Mouse (Mus musculus) left cerebral cortex, adult 8-10 months (tissue): ENCODE results near the gene Rnf20. TPM values are rescaled to one million over a fixed set of nuclear protein-coding genes. Genes with fewer than 3 reads are reported as not detected.
"Not testable (repeated sequence)": the region's sequence is repeated elsewhere in the genome, so short reads cannot be mapped to it uniquely, and the experiment has no call there.

Source experiments
- DNase-seq, 2 experiments: peaks; one replicate each; pipeline ENCODE4 v3.0.0; 2022; ENCODE audit warnings: low spot score in 2 of 2
- total RNA-seq, 4 experiments: library from RNA; stranded (reverse); gene quantifications; 2 replicates each; pipeline ENCODE4 v1.2.4; 2022

Rnf20 gene
- 10 to 100 TPM; 63.9 to 70.8 (median 66.1) TPM for total RNA-seq

DNA sequence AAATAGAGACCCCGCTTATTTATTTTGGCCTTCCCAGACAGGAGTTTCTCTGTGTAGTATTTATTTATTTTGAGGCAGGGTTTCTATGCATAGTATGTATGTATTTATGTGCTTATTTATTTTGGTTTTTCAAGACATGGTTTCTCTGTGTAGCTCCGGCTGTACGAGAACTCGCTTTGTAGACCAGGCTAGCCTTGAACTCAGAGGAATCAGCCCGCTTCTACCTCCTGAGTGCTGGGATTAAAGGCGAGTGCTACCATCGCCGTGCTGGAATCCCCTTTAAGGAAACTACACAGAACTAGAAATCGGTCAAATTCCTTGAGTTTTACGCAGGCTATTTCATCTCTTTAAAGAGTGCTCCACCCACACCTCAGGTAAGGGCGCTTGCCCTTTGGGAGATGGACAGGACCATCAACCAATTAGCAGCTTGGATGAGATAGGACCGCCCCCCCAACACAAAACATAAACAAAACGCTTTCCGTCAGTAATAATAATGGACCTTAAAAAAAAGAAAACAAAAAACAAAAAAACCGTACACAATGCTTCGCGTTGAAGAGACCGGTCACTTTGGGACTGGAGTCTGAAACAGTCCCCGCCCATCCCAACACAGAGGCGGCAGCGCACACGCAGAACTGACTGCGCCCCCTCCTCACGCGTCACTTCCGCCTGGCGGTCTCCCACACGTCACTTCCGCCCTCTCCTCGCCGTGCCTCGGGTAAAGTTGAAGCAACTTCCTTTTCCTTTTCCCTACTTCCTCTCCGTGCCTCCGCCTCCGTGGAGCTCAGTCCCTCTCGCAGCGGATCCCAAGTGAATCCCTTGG, at the start of gene Rnf20:
Gene Rnf20 (plus strand): TSS at position 688 of the 820 bp plus-strand sequence.
- DNase-seq, result peak; percentile 90 to 95

DNA sequence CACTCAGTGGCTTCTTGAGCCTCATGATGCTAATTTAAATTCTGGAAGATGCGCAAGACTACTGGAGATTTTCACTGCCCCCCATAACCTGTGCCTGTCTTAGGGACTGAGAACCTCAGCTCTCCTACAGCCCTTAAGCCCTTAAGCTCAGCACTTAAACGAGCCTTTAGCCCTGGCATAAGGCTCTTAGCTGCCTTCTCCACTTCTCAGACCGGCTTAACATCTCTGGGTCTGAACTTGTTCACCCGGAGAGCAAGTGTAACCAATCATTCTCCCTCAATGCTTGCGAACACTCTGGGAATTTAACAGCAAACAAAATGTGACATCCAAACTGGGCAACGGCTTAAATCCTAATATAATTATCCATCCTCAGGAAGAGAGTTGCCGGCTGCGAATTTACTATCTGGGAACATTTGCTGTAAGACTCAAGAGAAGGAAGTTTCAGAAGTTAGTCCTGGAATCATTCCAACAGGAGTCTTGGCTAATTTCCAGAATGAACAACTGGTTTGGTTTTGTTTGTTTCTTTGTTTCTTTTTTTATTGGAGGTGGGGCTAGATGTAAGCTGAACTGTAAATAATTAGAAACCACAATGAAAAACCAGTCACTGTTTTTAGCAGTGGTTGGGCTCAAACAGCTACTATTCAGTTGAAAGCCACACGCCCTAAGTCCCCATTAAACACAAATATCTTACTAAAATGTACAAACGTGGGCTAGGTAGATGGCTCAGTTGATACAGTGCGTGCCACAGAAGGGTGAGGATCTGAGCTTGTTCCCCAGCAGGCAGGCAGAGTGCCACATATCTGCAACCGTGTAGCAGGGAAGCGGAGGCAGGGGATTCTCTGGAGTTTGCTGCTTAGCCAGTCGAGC, 47.6 kb upstream of the Rnf20 start:
- DNase-seq, result no peak

DNA sequence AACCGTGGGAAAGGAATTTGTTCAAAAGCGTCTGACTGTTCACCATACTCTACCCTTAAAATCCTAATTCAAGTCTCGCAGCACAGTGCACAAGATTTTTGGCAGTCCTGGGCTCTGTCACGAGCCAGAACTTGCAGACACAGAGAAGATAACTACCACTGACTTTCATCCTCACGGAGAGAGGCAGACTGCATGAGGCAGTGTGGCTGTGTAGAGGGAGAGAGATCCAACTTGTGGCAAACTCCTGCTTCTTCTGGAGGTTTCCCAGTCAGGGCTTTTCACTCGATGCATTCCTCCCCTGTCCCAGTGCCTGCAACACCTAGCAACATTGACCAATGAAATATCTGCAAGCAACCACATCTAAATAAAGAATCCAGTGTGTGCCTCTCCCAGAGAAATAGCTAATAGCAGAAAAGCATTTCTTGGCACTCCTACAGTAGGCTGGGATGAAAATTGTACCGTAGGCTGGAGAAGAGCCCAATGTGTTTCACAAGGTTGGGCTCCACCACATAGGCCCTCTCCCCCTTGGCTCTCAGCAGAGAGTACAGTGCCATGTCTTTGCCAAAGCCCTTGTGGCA, 46.2 kb upstream of the Rnf20 start:
- no peak for DNase-seq

DNA sequence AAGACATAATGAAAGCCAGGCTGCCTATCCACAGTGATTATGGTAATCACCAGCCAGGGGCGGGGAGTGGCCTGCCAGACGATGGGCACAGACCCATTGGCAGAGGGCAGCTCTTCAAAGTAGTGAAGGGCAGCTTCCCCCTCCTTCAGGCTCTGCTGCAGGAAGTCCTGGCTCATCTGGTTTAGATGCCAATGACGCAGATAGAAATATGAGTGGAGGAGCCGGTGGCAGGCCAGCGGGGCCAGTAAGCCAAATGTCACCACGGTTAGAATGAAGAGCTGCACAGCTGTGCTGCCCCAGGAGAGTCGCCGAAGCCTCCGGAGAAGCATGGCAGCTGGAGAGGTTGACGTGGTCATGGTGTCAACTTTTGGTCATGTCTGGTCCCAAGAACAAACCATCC, 45.0 kb upstream of the Rnf20 start:
- DNase-seq, result no peak

DNA sequence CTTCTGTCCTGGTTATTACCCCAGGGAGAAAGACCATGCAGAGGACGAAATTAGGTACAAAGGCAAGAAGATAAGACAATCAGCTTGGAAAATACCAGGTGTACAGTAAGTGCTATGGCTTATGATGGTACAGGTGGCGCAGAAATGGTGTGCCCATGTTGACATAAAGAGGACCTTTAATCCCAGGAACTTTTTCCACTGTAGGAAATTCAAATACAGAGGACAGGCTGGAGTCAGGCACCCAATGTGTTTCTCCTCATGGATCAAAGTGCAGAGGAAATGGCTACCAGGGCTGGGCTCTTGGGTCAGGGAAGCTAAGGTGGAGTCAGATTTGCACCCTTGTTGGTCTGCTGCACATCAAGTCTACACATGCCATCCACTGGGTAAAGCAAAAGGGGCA, 41.7 kb upstream of the Rnf20 start:
- no peak for DNase-seq

DNA sequence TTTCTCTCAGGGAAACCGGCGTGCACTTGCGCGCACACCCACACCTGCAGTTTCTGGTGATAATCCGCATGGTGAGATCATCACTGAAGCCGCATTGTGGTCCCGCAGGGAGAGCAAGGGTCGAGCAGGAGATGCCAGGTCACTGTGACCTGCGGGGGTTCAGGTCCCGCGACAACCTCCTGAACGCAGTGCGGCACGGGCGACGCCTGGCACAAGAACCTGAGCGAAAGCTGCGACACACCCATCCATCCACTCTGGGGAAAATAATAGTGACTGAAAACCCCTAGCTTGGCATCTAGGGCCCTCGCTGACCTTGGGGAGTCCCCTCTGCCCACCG, 35.0 kb upstream of the Rnf20 start:
- peak in 1 of 2 experiments; percentile 34 for DNase-seq

DNA sequence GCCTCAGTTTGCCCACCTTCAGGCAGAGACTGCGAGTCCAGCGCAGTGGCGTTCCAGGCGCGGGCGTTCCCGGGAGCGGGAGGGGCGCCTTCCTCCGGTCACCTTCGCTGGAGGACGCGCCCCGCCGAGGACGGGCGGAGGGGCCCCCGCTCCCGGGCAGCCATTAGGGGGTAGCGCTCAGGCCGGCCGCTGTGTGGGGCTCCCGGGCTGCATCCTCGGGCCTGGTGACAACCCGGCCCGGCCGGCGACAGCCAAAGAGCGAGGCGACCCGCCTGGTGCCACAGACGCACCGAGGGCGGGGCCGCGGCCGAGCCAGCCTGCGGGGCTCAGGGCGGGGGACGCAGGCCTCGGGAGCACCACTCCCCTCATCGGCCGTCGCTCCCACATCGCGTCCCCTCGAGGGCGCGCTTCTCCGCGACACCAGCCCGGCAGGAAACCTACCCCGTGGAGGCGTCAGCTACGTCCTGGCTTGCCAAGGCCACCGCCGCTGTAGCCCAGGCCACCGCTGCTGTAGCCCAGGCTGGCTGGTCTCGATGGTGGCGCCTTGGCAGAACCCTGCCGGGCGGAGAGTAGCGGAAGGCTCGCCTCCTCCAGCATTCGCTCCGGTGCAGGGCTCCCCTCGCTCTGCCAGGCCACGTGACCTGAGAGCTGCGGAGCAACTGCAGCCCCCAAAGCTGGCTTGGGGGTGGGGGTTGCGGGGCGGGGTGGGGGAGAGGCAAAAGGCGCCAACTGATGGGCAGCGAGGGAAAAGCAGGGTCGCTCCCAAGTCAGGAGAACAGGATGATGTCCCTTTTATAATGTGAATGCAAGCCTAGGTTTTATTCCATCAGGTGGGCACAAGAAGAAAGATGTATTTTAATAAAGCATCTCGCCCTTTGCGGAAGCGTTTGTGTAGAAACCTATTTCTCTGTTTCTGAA, 34.4 kb upstream of the Rnf20 start, which contains the start of gene Tmem246:
Gene Tmem246 (minus strand): TSS at position 694 of the 918 bp plus-strand sequence.
- peak; percentile 59 to 69 for DNase-seq

DNA sequence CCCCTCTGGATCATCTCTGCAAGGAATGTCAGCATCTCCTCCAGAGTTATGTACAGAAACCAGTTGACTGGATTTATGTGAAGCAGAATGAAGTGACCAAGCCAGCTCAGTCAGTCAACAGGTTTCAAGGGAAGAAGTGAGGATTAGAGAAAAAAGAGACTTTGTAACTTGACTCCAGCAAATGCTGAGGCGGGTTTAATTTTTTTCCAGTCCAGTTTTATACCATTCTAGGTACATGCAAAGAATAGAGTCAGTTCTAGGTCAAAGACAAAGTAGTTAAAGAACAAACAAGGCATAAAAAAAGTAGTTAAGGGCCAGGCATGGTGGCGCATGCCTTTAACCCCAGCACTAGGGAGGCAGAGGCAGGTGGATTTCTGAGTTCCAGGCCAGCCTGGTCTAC, 28.6 kb upstream of the Rnf20 start:
- no peak for DNase-seq

DNA sequence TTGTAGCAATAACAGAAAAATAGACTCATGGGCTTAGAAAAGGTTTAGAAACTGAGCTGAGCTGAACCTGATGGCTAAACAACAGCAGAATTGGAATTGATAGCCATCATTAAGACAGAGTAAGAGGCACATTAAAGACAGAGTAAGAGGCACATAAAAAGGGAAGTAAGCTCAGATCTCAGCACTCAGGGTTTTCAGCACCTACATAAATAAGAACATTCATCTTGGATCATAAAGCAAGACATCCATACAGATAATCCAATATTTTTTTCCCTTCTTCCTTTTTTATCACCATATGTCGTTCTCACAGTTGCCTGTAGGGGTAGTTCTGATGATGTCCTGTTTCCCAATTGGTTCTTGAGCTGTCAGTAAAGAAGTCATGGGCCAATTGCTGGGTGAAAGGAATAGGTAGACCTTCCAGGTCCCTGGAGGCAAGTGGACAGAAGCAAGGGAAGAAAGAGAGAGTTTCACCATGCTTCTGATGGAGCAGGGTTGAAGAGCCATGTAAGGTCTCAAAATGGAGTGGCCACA, 27.7 kb upstream of the Rnf20 start:
- DNase-seq, result no peak

DNA sequence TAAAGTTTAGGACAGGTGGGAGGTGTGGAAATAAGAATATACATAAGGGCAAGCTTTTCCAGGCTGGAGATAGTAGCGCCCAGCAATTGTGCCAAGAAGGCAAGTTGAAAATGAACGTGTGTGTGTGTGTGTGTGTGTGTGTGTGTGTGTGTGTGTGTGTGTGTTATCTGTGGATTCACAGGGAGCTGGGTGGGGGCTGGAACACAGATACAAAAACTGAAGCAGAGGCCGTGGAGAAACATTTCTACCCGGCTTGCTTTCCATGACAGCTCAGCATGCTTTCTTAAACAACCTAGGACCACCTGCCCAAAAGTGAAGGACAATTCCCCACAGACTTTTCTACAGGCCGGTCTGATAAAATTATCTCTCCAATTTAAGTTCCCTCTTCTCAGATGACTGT, 27.2 kb upstream of the Rnf20 start:
- DNase-seq, result no peak

DNA sequence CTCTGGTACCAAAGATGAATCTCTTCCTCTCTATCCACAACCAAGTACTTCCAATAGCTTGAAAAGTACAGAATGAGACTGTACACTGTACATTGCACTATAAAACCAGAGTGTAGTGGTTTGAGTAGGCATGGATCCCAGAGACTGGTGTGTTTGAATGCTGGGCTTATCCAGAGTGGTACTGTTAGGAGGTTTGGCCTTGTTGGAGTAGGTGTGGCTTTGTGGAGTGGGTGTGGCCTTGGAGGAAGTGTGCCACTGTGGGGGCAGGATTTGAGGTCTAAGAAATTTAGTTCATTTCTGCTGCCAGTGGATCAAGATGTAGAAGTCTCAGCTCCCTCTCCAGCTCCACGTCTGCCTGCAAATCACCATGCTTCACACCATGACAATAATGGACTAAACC, 26.3 kb upstream of the Rnf20 start:
- DNase-seq, result no peak

DNA sequence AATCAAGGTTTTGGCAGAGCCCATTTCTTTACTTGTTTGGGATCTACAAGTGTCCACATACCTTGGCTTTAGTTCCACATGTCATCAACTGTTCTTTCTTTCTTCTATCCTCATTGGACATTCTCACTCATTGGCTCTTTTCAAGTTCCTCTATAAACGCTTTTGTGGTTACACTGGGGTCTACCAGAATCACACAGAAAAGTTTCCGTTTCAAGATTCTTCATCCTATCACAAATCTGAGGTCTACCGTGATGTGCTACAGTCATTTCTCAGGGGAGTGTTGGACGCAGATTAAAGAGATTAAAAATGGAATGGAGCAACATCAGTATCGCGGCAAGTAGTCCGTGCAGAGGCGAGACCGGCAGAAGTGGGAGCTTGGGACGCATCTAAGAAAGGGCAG, 14.9 kb upstream of the Rnf20 start:
- no peak for DNase-seq

DNA sequence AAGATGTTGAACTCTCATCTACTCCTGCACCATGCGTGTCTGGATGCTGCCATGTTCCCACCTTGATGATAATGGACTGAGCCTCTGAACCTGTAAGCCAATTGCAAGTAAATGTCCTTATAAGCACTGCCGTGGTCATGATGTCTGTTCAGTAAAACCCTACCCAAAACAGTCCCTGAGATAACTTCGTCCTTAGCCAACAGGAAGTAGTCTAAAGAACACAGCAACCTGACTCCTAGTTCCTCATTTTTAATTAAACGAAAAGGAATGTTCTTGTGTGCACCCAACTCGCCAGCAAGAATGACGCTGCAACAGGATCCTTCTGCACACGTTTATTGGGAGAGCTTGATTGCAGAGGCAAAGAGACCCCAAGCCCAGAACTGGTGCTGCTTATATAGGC, 11.9 kb upstream of the Rnf20 start:
- DNase-seq, result not testable (repeated sequence)

DNA sequence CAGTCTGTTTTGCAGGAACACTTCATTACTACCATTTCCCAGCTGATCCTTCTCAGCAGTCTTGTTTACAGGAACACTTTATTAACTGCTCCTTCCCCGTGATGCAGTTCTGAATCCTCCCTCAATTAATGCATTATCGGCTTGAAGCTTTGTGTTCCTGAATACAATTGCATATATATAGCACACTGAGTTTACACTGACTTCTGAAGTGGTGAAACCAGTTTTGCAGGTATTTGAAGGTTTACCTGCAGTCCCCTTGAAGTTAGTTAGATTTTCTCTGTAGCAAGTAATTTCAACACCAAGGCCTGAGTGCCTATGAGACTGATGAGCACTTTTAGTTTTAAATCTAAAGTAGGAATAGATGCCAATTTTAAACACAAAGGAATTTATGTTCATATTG, 9.5 kb upstream of the Rnf20 start:
- no peak for DNase-seq

DNA sequence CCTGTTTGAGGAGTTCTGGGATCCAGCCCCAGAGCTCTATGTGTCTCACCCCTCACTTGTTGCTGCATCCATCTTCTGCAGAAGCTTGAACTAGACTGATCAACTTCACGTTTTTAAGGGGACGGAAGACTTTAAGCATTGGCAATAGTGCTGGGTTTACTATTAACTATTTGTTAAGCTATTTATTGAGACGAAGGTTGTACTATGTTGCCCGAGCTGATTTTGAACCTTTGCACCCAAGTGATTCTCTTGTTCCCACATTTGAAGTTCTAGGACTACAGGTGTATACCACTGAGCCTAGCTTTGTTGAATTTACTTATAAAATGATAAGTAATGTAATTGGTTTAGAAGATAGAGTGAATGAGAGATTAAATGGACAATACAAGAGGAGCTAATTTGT, 7.9 kb upstream of the Rnf20 start:
- no peak for DNase-seq

DNA sequence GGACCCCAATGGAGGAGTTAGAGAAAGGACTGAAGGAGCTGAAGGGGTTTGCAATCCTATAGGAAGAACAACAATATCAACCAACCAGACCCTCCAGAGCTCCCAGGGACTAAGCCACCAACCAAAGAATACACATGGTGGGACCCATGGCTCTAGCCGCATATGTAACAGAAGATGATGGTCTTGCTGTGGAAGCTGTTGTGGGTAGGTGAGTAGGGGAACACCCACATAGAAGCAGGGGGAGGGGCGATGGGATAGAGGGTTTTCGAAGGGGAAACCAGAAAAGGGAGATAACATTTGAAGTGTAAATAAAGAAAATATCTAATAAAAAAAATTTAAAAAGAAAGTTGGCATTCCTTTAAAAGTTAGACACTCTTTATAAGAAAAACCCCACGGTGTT, 6.8 kb upstream of the Rnf20 start:
- not testable (repeated sequence) for DNase-seq

DNA sequence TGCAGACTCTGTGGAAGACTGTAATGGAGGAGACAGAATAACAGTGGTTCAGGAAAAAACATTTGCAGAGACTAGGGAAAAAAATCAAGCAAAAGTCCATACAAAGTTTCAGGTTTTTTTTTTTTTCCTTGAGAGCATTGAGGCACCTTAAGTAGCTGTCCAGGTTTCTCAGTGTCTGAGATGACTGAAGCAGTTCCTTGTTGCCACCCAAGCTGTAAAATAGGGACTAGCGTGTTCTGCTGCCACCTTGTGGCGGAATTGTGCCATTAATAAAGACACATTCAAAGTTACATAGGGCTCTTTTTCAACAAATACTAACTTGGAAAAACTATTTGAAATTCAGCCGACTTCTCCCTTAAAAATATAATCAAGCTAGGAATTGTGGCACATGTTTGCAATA, 4.8 kb upstream of the Rnf20 start:
- peak; percentile 30 to 66 for DNase-seq

DNA sequence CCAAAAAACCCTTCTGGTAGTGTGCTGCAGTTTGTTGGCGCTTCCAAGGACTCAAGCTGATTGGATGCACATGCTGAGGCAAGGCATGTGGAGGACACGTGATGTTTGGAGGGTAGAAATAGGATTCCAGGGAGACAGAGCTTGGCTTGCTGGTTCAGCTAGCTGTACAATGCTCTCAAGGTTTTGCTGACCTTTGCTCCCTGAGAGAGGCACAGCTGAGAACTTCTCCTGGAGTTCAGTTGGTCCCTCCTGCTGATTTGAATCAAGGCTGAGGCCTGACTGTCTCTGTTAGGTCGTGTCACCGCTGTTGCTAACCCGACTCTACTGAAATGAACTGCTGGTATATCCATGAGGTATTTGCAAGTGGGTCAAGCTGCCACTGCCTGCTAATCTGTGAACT, 2.9 kb upstream of the Rnf20 start:
- no peak for DNase-seq

DNA sequence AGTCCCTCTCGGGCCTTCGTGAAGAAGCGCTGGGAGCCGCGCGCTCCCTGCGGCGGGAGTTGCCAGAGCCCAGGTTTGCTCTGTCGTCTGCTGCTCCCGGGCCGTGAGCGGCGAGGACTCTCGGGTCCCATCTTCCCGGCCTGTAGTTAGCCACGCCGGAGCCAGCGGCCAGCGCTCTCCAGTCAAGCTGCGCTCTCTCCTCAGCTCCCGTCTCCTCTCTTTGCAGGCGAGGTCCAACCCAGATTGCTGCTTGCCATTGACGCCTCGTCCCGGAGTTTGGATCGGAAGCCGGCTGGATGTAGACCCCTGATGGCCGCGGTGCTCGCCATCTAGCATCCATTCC, 304 bp downstream of the Rnf20 start:
- no peak for DNase-seq

DNA sequence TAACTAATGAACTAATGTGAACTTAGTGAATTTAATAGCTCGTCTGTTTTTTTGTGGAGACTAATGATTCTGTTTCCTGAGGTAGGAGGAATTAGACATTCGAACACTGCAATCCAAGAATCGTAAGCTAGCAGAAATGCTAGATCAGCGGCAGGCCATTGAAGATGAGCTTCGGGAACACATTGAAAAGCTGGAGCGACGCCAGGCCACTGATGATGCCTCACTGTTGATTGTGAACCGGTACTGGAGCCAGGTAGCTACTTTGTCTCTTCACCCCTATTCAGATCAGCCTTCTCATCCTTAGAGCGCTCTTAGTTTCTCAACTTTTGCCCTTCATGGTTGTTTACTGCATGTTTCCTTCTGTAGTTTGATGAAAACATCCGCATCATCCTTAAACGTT, 6.0 kb downstream of the Rnf20 start:
- DNase-seq, result no peak

DNA sequence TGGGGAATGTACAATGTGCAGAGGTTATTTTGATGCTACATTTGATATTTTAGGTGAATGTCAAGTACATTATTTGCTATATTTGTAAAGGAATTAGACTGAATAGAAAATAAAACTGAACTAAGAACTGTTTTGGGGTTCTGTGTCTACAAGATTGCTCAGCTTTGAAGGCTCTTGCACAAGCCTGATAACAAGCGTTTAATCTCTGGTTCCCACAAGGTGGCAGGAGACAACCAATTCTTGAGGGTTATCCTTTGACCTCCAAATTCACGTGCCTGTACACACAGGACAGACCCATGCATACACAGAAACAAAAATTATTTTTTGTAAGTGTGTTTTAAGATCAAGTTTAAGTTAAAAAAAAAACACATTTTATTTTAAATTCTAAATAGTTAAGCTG, 8.1 kb downstream of the Rnf20 start:
- DNase-seq, result no peak
